Mouse (Mus musculus) forebrain, embryonic 13.5 days (tissue): ENCODE measurements around the gene Ulk2. TPM values are rescaled to one million over a fixed set of nuclear protein-coding genes. Genes with fewer than 3 reads are reported as not detected.

Experiments
- ATAC-seq: fragments of 200-750 bp; cut with Nextera tagmentation; 2 replicates; pipeline ENCODE4 v1.8.0; 2017
- H3K27ac ChIP-seq: fragments of 300-500 bp; sonication (generic); 2 replicates; pipeline ENCODE4 v1.5.1; 2015; ENCODE audit warnings: inconsistent platforms, mild to moderate bottlenecking, moderate library complexity
- H3K27me3 ChIP-seq: fragments of 300-500 bp; sonication (generic); 2 replicates; pipeline ENCODE4 v1.6.1; 2015; ENCODE audit warnings: mild to moderate bottlenecking, inconsistent platforms
- H3K36me3 ChIP-seq: fragments of 300-500 bp; sonication (generic); 2 replicates; pipeline ENCODE4 v1.6.1; 2015; ENCODE audit warnings: mild to moderate bottlenecking, inconsistent platforms; ENCODE audit not compliant: poor library complexity, severe bottlenecking
- H3K4me1 ChIP-seq: fragments of 300-500 bp; sonication (generic); 2 replicates; pipeline ENCODE4 v1.6.1; 2015; ENCODE audit warnings: inconsistent platforms
- H3K4me2 ChIP-seq: fragments of 300-500 bp; sonication (generic); 2 replicates; pipeline ENCODE4 v1.6.1; 2015; ENCODE audit warnings: inconsistent platforms, mild to moderate bottlenecking, moderate library complexity
- H3K4me3 ChIP-seq: fragments of 300-500 bp; sonication (generic); 2 replicates; pipeline ENCODE4 v1.5.1; 2015; ENCODE audit warnings: mild to moderate bottlenecking, inconsistent platforms
- H3K9ac ChIP-seq: fragments of 300-500 bp; sonication (generic); 2 replicates; pipeline ENCODE4 v1.6.1; 2015; ENCODE audit warnings: mild to moderate bottlenecking, inconsistent platforms
- H3K9me3 ChIP-seq: fragments of 300-500 bp; sonication (generic); replicated peaks from 2 replicates; pipeline ENCODE4 v1.6.1; 2016; ENCODE audit warnings: inconsistent platforms
- WGBS: fragments of 180-500 bp; shearing (Covaris S2); methylation state at CpG from one replicate; pipeline ENCODE4 v1.1.7; 2015; 5-methylcytosine and 5-hydroxymethylcytosine counted together
- polyA plus RNA-seq: library from polyadenylated mRNA; unstranded; fragments of >200 nt; fragmentation: Nextera tagmentation; extraction: Ambion mirVana; gene quantifications from 2 replicates; pipeline ENCODE4 v1.2.1, GENCODE M21; 2015

Ulk2 gene
- 24.2 and 26.4 TPM in 2 replicates for polyA plus RNA-seq

DNA sequence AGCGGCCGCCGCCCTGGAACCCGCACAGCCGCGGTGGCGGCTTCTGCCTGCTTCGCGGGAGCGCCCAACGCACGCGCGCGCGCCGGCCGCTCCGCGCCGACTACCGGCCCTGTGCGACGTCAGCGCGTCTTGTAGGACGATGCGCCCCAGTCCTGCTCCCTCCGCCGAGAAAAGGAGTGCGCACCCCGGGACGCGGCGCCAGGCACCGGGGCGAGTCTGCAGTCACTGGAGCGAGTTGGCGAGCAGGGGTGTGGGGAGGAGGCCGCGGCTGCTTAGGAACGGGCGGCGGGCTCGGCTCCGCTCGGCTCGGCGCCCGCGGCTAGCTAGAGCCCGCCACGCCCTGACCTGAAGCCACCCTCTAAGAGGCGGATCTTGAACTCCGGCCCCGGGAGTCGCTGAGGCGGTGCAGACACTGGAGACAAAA, at the start of gene Ulk2:
Gene Ulk2 (minus strand): TSS at position 86 of the 424 bp plus-strand sequence.
- Histone ChIP-seq H3K4me2 (peak within 1 kb of the TSS; percentile 79), H3K4me1 (peaks cover 24% of the 10 kb centered on the region), H3K27ac (peak within 1 kb of the TSS; percentile 93), H3K9ac (peak within 1 kb of the TSS; percentile 96), H3K4me3 (peak within 1 kb of the TSS; percentile 77), H3K27me3 (no peaks in the 10 kb centered on the region), H3K36me3 (no peaks in the 10 kb centered on the region), H3K9me3 (no peaks in the 10 kb centered on the region)
- WGBS, result under 1% methylated on average over 53 of the region's 58 CpGs
- peak; percentile 96 for ATAC-seq

DNA sequence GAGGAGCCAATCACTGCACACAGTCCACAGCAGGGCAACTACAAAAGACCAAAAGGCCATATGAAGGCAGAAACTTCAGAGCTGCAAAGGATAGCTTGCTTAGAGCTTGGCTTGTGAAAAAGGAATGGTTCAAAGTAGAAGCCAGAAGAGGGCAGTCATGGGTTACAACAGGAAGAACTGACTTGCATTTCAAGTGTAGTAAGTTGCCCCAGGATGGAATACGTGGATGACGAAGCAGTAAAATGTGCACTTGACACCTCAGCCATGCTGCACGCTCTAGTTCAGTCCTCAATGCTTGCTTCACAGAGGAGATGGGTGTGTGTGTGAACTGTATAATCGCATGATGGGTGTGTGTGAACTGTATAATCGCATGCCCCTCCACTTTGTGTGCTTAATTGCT, 27.3 kb upstream of the Ulk2 start:
- H3K27me3 ChIP-seq, result no peaks in the 10 kb centered on the region
- no peak overlapping the region for H3K27ac ChIP-seq
- H3K9me3 ChIP-seq, result no peaks in the 10 kb centered on the region
- no peak overlapping the region for H3K4me2 ChIP-seq
- WGBS, result 85% methylated on average over 5 of the region's 5 CpGs
- H3K4me1 ChIP-seq, result no peaks in the 10 kb centered on the region
- H3K9ac ChIP-seq, result no peak overlapping the region
- H3K36me3 ChIP-seq, result peaks cover 54% of the 10 kb centered on the region
- ATAC-seq, result no peak
- H3K4me3 ChIP-seq, result no peak overlapping the region

DNA sequence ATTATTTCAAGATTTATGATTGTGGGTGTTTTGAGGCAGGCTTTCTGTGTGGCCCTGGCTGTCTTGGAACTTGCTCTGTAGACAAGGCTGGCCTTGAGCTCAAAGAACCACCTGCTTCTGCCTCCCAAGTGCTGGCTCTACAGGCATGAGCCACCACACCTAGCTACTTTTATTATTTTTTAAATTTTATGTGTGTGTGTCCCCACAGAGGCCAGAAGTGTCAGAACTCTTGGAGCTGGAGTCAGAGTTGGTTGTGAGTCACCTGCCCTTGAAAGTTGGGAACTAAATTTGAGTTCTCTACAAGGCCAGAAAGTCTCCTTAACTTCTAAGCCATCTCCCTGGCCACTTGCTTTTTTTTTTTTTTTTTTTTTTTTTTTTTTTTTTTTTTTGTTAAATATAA, 25.0 kb upstream of the Ulk2 start:
- H3K4me2 ChIP-seq, result no peak overlapping the region
- H3K36me3 ChIP-seq, result peaks cover 55% of the 10 kb centered on the region
- no peak overlapping the region for H3K27ac ChIP-seq
- no peaks in the 10 kb centered on the region for H3K27me3 ChIP-seq
- no peaks in the 10 kb centered on the region for H3K4me1 ChIP-seq
- no peak overlapping the region for H3K9ac ChIP-seq
- no peaks in the 10 kb centered on the region for H3K9me3 ChIP-seq
- ATAC-seq, result no peak
- no peak overlapping the region for H3K4me3 ChIP-seq

GRCm38 (mm10) chr11:61871881-61872280, 17.0 kb upstream of the Ulk2 start:
- Histone ChIP-seq H3K27me3 (no peaks in the 10 kb centered on the region), H3K36me3 (peaks cover 74% of the 10 kb centered on the region), H3K4me3 (no peak overlapping the region), H3K4me1 (no peaks in the 10 kb centered on the region), H3K27ac (no peak overlapping the region), H3K9ac (no peak overlapping the region), H3K4me2 (no peak overlapping the region), H3K9me3 (no peaks in the 10 kb centered on the region)
- no peak for ATAC-seq
- WGBS, result 94% methylated on average over 5 of the region's 5 CpGs

GRCm38 (mm10) chr11:61866856-61867255, 12.0 kb upstream of the Ulk2 start:
- no peaks in the 10 kb centered on the region for H3K27me3 ChIP-seq
- ATAC-seq, result no peak
- no peak overlapping the region for H3K9ac ChIP-seq
- H3K9me3 ChIP-seq, result no peaks in the 10 kb centered on the region
- H3K4me3 ChIP-seq, result no peak overlapping the region
- H3K36me3 ChIP-seq, result peaks cover 36% of the 10 kb centered on the region
- no peak overlapping the region for H3K27ac ChIP-seq
- no peaks in the 10 kb centered on the region for H3K4me1 ChIP-seq
- H3K4me2 ChIP-seq, result no peak overlapping the region

DNA sequence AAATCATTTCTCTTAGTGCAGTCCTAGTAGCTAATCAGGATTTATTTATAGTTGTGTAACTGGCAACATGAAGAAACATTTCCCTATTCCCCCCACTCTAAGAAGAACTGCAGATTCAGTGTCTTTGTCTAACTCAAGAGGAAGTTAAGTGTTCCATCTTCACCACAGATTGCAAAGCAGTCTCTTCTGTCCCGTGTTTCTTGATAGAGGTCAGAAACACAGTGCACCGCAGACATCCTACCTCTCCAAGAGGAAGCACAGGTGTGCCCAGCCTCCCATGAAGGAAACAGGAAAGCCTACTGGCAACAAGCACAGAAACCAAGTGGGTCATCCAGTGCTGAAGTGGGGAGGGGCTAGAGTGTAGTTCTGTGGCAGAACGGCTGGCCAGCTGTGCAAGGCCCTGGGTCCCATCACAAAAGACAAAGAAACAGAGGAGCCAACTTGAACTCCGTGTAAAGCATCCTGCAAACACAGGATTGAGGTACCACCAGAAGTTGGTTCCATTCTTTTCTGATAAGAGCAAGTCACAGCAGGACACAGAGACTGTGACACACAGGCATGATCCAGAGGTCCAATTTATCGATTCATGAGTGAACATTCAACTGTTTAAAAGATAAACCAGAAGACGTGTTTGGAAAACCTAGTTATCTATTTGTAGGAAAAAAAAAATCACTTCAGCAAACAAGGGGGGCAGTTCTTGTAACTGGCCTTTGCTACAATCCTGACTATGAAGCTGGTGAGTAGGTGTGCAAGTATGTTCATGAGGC, 7.1 kb upstream of the Ulk2 start:
- Histone ChIP-seq H3K4me2 (no peak overlapping the region), H3K9ac (no peak overlapping the region), H3K4me3 (no peak overlapping the region), H3K9me3 (no peaks in the 10 kb centered on the region), H3K36me3 (peaks cover 4% of the 10 kb centered on the region; the same call in 1 of the 2 replicates), H3K27me3 (no peaks in the 10 kb centered on the region), H3K4me1 (no peaks in the 10 kb centered on the region), H3K27ac (no peak overlapping the region)
- 78% methylated on average over 6 of the region's 6 CpGs for WGBS
- ATAC-seq, result no peak

GRCm38 (mm10) chr11:61859316-61859715, 4.4 kb upstream of the Ulk2 start:
- 83% methylated on average over 1 of the region's 1 CpGs for WGBS
- no peak for ATAC-seq
- 0 out of 2 replicates have a peak, but pooled peaks cover 3% of the 10 kb centered on the region for H3K4me1 ChIP-seq
- H3K9me3 ChIP-seq, result no peaks in the 10 kb centered on the region
- no peaks in the 10 kb centered on the region for H3K36me3 ChIP-seq
- no peaks in the 10 kb centered on the region for H3K27me3 ChIP-seq
- no peak overlapping the region for H3K4me2 ChIP-seq
- no peak overlapping the region for H3K27ac ChIP-seq
- H3K9ac ChIP-seq, result no peak overlapping the region
- H3K4me3 ChIP-seq, result no peak overlapping the region

- Histone ChIP-seq H3K27me3 (no peaks in the 10 kb centered on the region), H3K9me3 (no peaks in the 10 kb centered on the region), H3K9ac (peak overlapping the region; percentile 96), H3K27ac (peak overlapping the region; percentile 93; the same call in 1 of the 2 replicates), H3K4me2 (peak overlapping the region; percentile 79), H3K36me3 (no peaks in the 10 kb centered on the region), H3K4me3 (peak overlapping the region; percentile 77), H3K4me1 (peaks cover 22% of the 10 kb centered on the region)
- no peak for ATAC-seq
- WGBS, result 45% methylated on average over 6 of the region's 6 CpGs
These were observed 666 bp upstream of the Ulk2 start for GRCm38 (mm10) chr11:61855539-61855938.

- peak; percentile 88 for ATAC-seq
- Histone ChIP-seq H3K9ac (peak overlapping the region; percentile 96), H3K4me1 (peaks cover 27% of the 10 kb centered on the region), H3K27me3 (no peaks in the 10 kb centered on the region), H3K36me3 (0 out of 2 replicates have a peak, but pooled peaks cover 2% of the 10 kb centered on the region), H3K9me3 (no peaks in the 10 kb centered on the region), H3K4me2 (peak overlapping the region; percentile 79), H3K4me3 (peak overlapping the region; percentile 77), H3K27ac (peak overlapping the region; percentile 93)
- under 1% methylated on average over 52 of the region's 87 CpGs for WGBS
These were observed 474 bp downstream of the Ulk2 start for GRCm38 (mm10) chr11:61854211-61854987.

GRCm38 (mm10) chr11:61853659-61854058, 1.2 kb downstream of the Ulk2 start:
- WGBS, result 7% methylated on average over 5 of the region's 5 CpGs
- no peak for ATAC-seq
- no peaks in the 10 kb centered on the region for H3K9me3 ChIP-seq
- H3K27me3 ChIP-seq, result no peaks in the 10 kb centered on the region
- peak overlapping the region; percentile 77 for H3K4me3 ChIP-seq
- 0 out of 2 replicates have a peak, but pooled peaks cover 6% of the 10 kb centered on the region for H3K36me3 ChIP-seq
- peak overlapping the region; percentile 93 for H3K27ac ChIP-seq
- H3K9ac ChIP-seq, result peak overlapping the region; percentile 96
- peaks cover 29% of the 10 kb centered on the region for H3K4me1 ChIP-seq
- peak overlapping the region; percentile 79 for H3K4me2 ChIP-seq

- H3K27me3 ChIP-seq, result no peaks in the 10 kb centered on the region
- peak overlapping the region; percentile 41 for H3K4me2 ChIP-seq
- 0 out of 2 replicates have a peak overlapping the region, but pooled peaks have one; percentile 2 for H3K4me3 ChIP-seq
These were observed 2.0 kb downstream of the Ulk2 start for GRCm38 (mm10) chr11:61852916-61853315.

DNA sequence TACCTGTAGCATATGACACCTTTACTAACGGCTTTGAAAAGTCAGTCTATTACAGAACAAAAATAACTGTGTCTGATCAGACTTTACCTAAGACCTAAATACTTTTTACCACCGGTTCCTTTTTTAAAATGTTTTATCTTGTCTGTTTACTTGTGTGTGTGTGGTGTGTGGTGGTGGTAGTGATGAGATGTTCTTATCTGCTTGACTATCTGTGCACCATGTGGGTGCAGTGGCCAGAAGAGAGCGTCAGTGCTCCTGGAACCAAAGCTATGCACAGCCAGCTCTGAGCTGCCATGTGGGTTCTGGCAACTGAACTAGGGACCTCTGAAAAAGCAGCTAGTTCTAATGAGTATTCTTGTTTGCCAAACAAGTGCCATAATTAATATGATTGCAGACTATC, 3.7 kb downstream of the Ulk2 start:
- H3K9ac ChIP-seq, result no peak overlapping the region
- no peaks in the 10 kb centered on the region for H3K27me3 ChIP-seq
- no peak overlapping the region for H3K4me2 ChIP-seq
- H3K4me3 ChIP-seq, result no peak overlapping the region
- ATAC-seq, result no peak
- H3K27ac ChIP-seq, result no peak overlapping the region
- H3K36me3 ChIP-seq, result 0 out of 2 replicates have a peak, but pooled peaks cover 6% of the 10 kb centered on the region
- H3K9me3 ChIP-seq, result no peaks in the 10 kb centered on the region
- H3K4me1 ChIP-seq, result peaks cover 29% of the 10 kb centered on the region
- WGBS, result 87% methylated on average over 3 of the region's 3 CpGs

More at GRCm38 (mm10) chr11:61852916-61853315, 2.0 kb downstream of the Ulk2 start:
- H3K9ac ChIP-seq, result no peak overlapping the region
- 0 out of 2 replicates have a peak, but pooled peaks cover 6% of the 10 kb centered on the region for H3K36me3 ChIP-seq
- ATAC-seq, result no peak
- H3K9me3 ChIP-seq, result no peaks in the 10 kb centered on the region
- H3K27ac ChIP-seq, result no peak overlapping the region
- peaks cover 29% of the 10 kb centered on the region for H3K4me1 ChIP-seq
